Mouse (Mus musculus) lung, postnatal 36 days (tissue): ENCODE data around the gene Dctn1.

Source experiments
- DNase-seq: peaks from one replicate; pipeline ENCODE4 v3.0.0; 2022; ENCODE audit warnings: mixed read lengths

Gene Dctn1

GRCm38 (mm10) chr6:83136881-83137575 lies 28.7 kb upstream of the Dctn1 start:
- peak; percentile 61 for DNase-seq

- peak; percentile 93 for DNase-seq
Measured at GRCm38 (mm10) chr6:83137576-83137950, 28.2 kb upstream of the Dctn1 start.

- DNase-seq: no peak
Measured at GRCm38 (mm10) chr6:83138056-83138455, 27.7 kb upstream of the Dctn1 start.

GRCm38 (mm10) chr6:83140044-83140443 lies 25.7 kb upstream of the Dctn1 start:
- no peak for DNase-seq

GRCm38 (mm10) chr6:83141636-83142035 lies 24.1 kb upstream of the Dctn1 start:
- no peak for DNase-seq

GRCm38 (mm10) chr6:83142211-83142731 lies 23.4 kb upstream of the Dctn1 start:
- DNase-seq: no peak

- no peak for DNase-seq
Measured at GRCm38 (mm10) chr6:83142886-83143285, 22.8 kb upstream of the Dctn1 start.

- no peak for DNase-seq
Measured at GRCm38 (mm10) chr6:83145209-83145608, 20.5 kb upstream of the Dctn1 start.

GRCm38 (mm10) chr6:83145805-83146204 lies 19.9 kb upstream of the Dctn1 start:
- DNase-seq: no peak

GRCm38 (mm10) chr6:83147280-83147679 lies 18.4 kb upstream of the Dctn1 start:
- no peak for DNase-seq

- no peak for DNase-seq
Measured at GRCm38 (mm10) chr6:83151721-83152120, 14.0 kb upstream of the Dctn1 start.

GRCm38 (mm10) chr6:83153038-83153437 lies 12.7 kb upstream of the Dctn1 start:
- no peak for DNase-seq

GRCm38 (mm10) chr6:83153485-83153884 lies 12.2 kb upstream of the Dctn1 start:
- no peak for DNase-seq

GRCm38 (mm10) chr6:83155552-83156238 lies 10.0 kb upstream of the Dctn1 start:
- no peak for DNase-seq

GRCm38 (mm10) chr6:83156259-83156684 lies 9.4 kb upstream of the Dctn1 start, which contains the start of the genes Wdr54 and 1700003E16Rik:
TSS of gene Wdr54 (minus strand) at chr6:83156397.
TSS of gene 1700003E16Rik (plus strand) at chr6:83156404.
- peak; percentile 61 for DNase-seq

- peak; percentile 37 for DNase-seq
Measured at GRCm38 (mm10) chr6:83159456-83159855, 6.3 kb upstream of the Dctn1 start.

GRCm38 (mm10) chr6:83161442-83161841 lies 4.3 kb upstream of the Dctn1 start:
- DNase-seq: no peak

- DNase-seq: peak; percentile 52
Measured at GRCm38 (mm10) chr6:83161921-83162641, 3.6 kb upstream of the Dctn1 start.

- peak; percentile 80 for DNase-seq
Measured at GRCm38 (mm10) chr6:83162701-83163100, 3.0 kb upstream of the Dctn1 start.

- DNase-seq: no peak
Measured at GRCm38 (mm10) chr6:83165026-83165606, 604 bp upstream of the Dctn1 start.

GRCm38 (mm10) chr6:83166243-83166630 lies 517 bp downstream of the Dctn1 start:
- DNase-seq: peak; percentile 21

- peak; percentile 29 for DNase-seq
Measured at GRCm38 (mm10) chr6:83169872-83170271, 4.2 kb downstream of the Dctn1 start.

- DNase-seq: no peak
Measured at GRCm38 (mm10) chr6:83171063-83171462, 5.3 kb downstream of the Dctn1 start.
